Comparison of ENCODE assay signal across 10 mouse cellular contexts in the genomic region with DNA sequence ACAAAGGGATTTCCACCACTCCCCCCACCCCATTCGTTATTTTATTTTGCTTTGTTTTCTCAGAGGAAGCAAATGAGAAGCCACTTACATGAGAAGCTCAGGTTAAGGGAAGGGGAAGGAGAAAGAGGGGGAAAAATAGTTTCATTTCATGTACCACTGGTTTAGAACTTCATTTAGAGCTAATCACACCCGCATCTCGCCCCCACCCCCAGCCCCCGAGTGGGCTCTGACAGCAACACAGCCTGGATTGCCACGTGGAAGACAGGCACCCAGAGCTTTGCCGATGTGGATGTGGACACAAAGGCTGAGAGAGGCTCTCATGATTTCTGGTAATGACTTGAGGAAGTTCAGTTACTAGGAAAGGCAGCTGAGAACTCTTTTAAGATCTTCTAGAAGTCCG.
DNase-seq lines count a peak whose midpoint lies in the region; ATAC-seq and TF ChIP-seq lines count a peak whose summit lies in the region.
"Had no signal": no experiment of that assay in that cellular context is flagged by ENCODE, and none has a peak within 500 bp of the region (broad histone marks: within the 10 kb centered on the region; RNA-seq: fewer than 3 reads in every experiment).

No protein-coding gene starts in this region.

- DNase-seq in kidney, postnatal 0 days (ENCODE audit: low spot score), result no peak
- no peak for DNase-seq in kidney, postnatal 4 days
- DNase-seq in forebrain, embryonic 14.5 days (ENCODE audit: low spot score), result no peak
- no peak for DNase-seq in hindbrain, postnatal 0 days (ENCODE audit: low spot score)
- DNase-seq in B cell, adult 2 months, result no peak
- DNase-seq in right cerebral cortex, postnatal 36 days (ENCODE audit: low spot score in 2 of 2), result no peak
- DNase-seq: gastrocnemius, adult 2 months; layer of hippocampus, postnatal 36 days had no signal

- no peaks in the 10 kb centered on the region for H3K9me3 ChIP-seq in kidney, postnatal 0 days (replicated peaks; ENCODE audit: low read length)
- H3K9me3 ChIP-seq in forebrain, embryonic 14.5 days (replicated peaks; ENCODE audit: control insufficient read depth, low read length), result no peaks in the 10 kb centered on the region
- no peaks in the 10 kb centered on the region for H3K9me3 ChIP-seq in hindbrain, postnatal 0 days (ENCODE audit: low read length)
- no peaks in the 10 kb centered on the region for H3K9me3 ChIP-seq in neural tube, embryonic 13.5 days

- H3K4me3 ChIP-seq in kidney, postnatal 0 days (replicated peaks; ENCODE audit: low read depth, low read length), result no peak overlapping the region
- H3K4me3 ChIP-seq in forebrain, embryonic 14.5 days (ENCODE audit: low read depth, low read length), result no peak overlapping the region
- no peak overlapping the region for H3K4me3 ChIP-seq in hindbrain, postnatal 0 days (ENCODE audit: low read length)
- no peak overlapping the region for H3K4me3 ChIP-seq in neural tube, embryonic 13.5 days
- H3K4me3 ChIP-seq: gastrocnemius, adult 2 months had no signal

- H3K27me3 ChIP-seq in kidney, postnatal 0 days (ENCODE audit: insufficient read depth, low read length), result no peaks in the 10 kb centered on the region
- H3K27me3 ChIP-seq in forebrain, embryonic 14.5 days (replicated peaks; ENCODE audit: control insufficient read depth, insufficient read depth, low read length), result no peaks in the 10 kb centered on the region
- no peaks in the 10 kb centered on the region for H3K27me3 ChIP-seq in hindbrain, postnatal 0 days (ENCODE audit: insufficient read depth, low read length)
- H3K27me3 ChIP-seq in neural tube, embryonic 13.5 days, result no peaks in the 10 kb centered on the region

- no peaks in the 10 kb centered on the region for H3K36me3 ChIP-seq in kidney, postnatal 0 days (ENCODE audit: insufficient read depth, low read length)
- no peaks in the 10 kb centered on the region for H3K36me3 ChIP-seq in forebrain, embryonic 14.5 days (ENCODE audit: control insufficient read depth, insufficient read depth, low read length)
- H3K36me3 ChIP-seq in hindbrain, postnatal 0 days (ENCODE audit: insufficient read depth, low read length), result no peaks in the 10 kb centered on the region
- no peaks in the 10 kb centered on the region for H3K36me3 ChIP-seq in neural tube, embryonic 13.5 days

- ATAC-seq in kidney, postnatal 0 days (replicated peaks; ENCODE audit: low FRiP score, low read depth), result no peak
- ATAC-seq in forebrain, embryonic 14.5 days, result no peak
- no peak for ATAC-seq in hindbrain, postnatal 0 days
- ATAC-seq in neural tube, embryonic 13.5 days (ENCODE audit: low read depth), result peak; percentile 74
- ATAC-seq: intestine, postnatal 0 days had no signal

- no peak overlapping the region for H3K9ac ChIP-seq in kidney, postnatal 0 days (ENCODE audit: low read depth, low read length)
- H3K9ac ChIP-seq in forebrain, embryonic 14.5 days (ENCODE audit: low read length), result 0 out of 2 replicates have a peak overlapping the region, but pooled peaks have one; percentile 3
- H3K9ac ChIP-seq in hindbrain, postnatal 0 days (replicated peaks; ENCODE audit: low read length), result 0 out of 2 replicates have a peak overlapping the region, but pooled peaks have one; percentile 28
- H3K9ac ChIP-seq in neural tube, embryonic 13.5 days, result peak overlapping the region; percentile 62

- peak overlapping the region; percentile 5; the same call in 1 of the 2 replicates for H3K4me2 ChIP-seq in kidney, postnatal 0 days (ENCODE audit: low read length)
- H3K4me2 ChIP-seq in forebrain, embryonic 14.5 days (ENCODE audit: low read length), result peak overlapping the region; percentile 10; the same call in 1 of the 2 replicates
- peak overlapping the region; percentile 25; the same call in 1 of the 2 replicates for H3K4me2 ChIP-seq in hindbrain, postnatal 0 days (ENCODE audit: low read depth, low read length)
- H3K4me2 ChIP-seq in neural tube, embryonic 13.5 days, result peak overlapping the region; percentile 34

- 36% methylated on average over 7 of the region's 7 CpGs for WGBS in kidney, postnatal 0 days
- WGBS in forebrain, embryonic 14.5 days, result 43% methylated on average over 7 of the region's 7 CpGs
- WGBS in hindbrain, postnatal 0 days, result 40% methylated on average over 7 of the region's 7 CpGs
- WGBS in neural tube, embryonic 13.5 days, result 42% methylated on average over 7 of the region's 7 CpGs

- H3K4me1 ChIP-seq in kidney, postnatal 0 days (replicated peaks; ENCODE audit: insufficient read depth, low read length), result no peaks in the 10 kb centered on the region
- 0 out of 2 replicates have a peak, but pooled peaks cover 3% of the 10 kb centered on the region for H3K4me1 ChIP-seq in forebrain, embryonic 14.5 days (ENCODE audit: control insufficient read depth, insufficient read depth, low read length)
- no peaks in the 10 kb centered on the region; the same call in 1 of the 2 replicates for H3K4me1 ChIP-seq in hindbrain, postnatal 0 days (ENCODE audit: insufficient read depth, low read length)
- peaks cover 15% of the 10 kb centered on the region for H3K4me1 ChIP-seq in neural tube, embryonic 13.5 days (replicated peaks)

- no peak for TF ChIP-seq CTCF in kidney, postnatal 0 days (IDR thresholded peaks at IDR 0.05; ENCODE audit: low read depth)
- TF ChIP-seq CTCF in hindbrain, postnatal 0 days (IDR thresholded peaks at IDR 0.05; ENCODE audit: low read depth), result no peak

- no peak overlapping the region for H3K27ac ChIP-seq in kidney, postnatal 0 days
- no peak overlapping the region for H3K27ac ChIP-seq in forebrain, embryonic 14.5 days (ENCODE audit: low read depth, low read length)
- peak overlapping the region; percentile 54; the same call in 1 of the 2 replicates for H3K27ac ChIP-seq in hindbrain, postnatal 0 days
- H3K27ac ChIP-seq in neural tube, embryonic 13.5 days (replicated peaks), result peak overlapping the region; percentile 82
- H3K27ac ChIP-seq: gastrocnemius, adult 2 months had no signal

Comparison
In these comparisons a context has a peak if more than half of its experiments do, and no peak if none do; other contexts are left out.
1. H3K27ac ChIP-seq: peak in hindbrain, postnatal 0 days (single experiment) and neural tube, embryonic 13.5 days (single experiment); none in kidney, postnatal 0 days (single experiment) and forebrain, embryonic 14.5 days (single experiment).
2. Peak in every context shown above with its lines, with median percentiles within 50 percentile points of each other: H3K4me2 ChIP-seq.